In genomic region chr2:169842494-169842893, GRCm38 (mm10) we compare ENCODE assay signal across 21 mouse cellular contexts.
DNase-seq lines count a peak whose midpoint lies in the region; ATAC-seq and TF ChIP-seq lines count a peak whose summit lies in the region.
"Had no signal": no experiment of that assay in that cellular context is flagged by ENCODE, and none has a peak within 500 bp of the region (broad histone marks: within the 10 kb centered on the region; RNA-seq: fewer than 3 reads in every experiment).

No protein-coding gene starts in this region.

- 80% methylated on average over 6 of the region's 6 CpGs for WGBS in forebrain, postnatal 0 days
- WGBS in forebrain, embryonic 14.5 days = 89% methylated on average over 6 of the region's 6 CpGs
- 72% methylated on average over 6 of the region's 6 CpGs for WGBS in kidney, postnatal 0 days
- WGBS in lung, embryonic 14.5 days = 69% methylated on average over 6 of the region's 6 CpGs
- 83% methylated on average over 6 of the region's 6 CpGs for WGBS in limb, embryonic 12.5 days

- H3K4me3 ChIP-seq in forebrain, postnatal 0 days (ENCODE audit: low read depth, low read length) = no peak overlapping the region
- H3K4me3 ChIP-seq in forebrain, embryonic 14.5 days (ENCODE audit: low read depth, low read length) = no peak overlapping the region
- no peak overlapping the region for H3K4me3 ChIP-seq in kidney, postnatal 0 days (replicated peaks; ENCODE audit: low read depth, low read length)
- no peak overlapping the region for H3K4me3 ChIP-seq in lung, embryonic 14.5 days (ENCODE audit: low read depth, low read length)
- H3K4me3 ChIP-seq in limb, embryonic 12.5 days (replicated peaks) = no peak overlapping the region
- H3K4me3 ChIP-seq: embryonic facial prominence, embryonic 12.5 days; heart, embryonic 15.5 days; limb, embryonic 15.5 days; midbrain, embryonic 15.5 days; myocyte; neural tube, embryonic 13.5 days had no signal

- DNase-seq in forebrain, postnatal 0 days = no peak
- DNase-seq in forebrain, embryonic 14.5 days (ENCODE audit: low spot score) = no peak
- DNase-seq in kidney, postnatal 0 days (ENCODE audit: low spot score) = no peak
- DNase-seq in kidney, postnatal 4 days = no peak
- no peak for DNase-seq in lung, embryonic 14.5 days
- DNase-seq in lung, postnatal 4 days = no peak
- DNase-seq: adrenal gland, adult 8-10 months; cerebellum, adult 11-12 months; kidney, adult 18-20 months; kidney, postnatal 25 days; retina, postnatal 1 day; right cerebral cortex, postnatal 25 days; thymus, postnatal 25 days had no signal

- no peaks in the 10 kb centered on the region for H3K9me3 ChIP-seq in forebrain, postnatal 0 days (ENCODE audit: low read length)
- no peaks in the 10 kb centered on the region for H3K9me3 ChIP-seq in forebrain, embryonic 14.5 days (replicated peaks; ENCODE audit: control insufficient read depth, low read length)
- no peaks in the 10 kb centered on the region for H3K9me3 ChIP-seq in kidney, postnatal 0 days (replicated peaks; ENCODE audit: low read length)
- no peaks in the 10 kb centered on the region for H3K9me3 ChIP-seq in lung, embryonic 14.5 days (ENCODE audit: low read depth, low read length)
- H3K9me3 ChIP-seq in limb, embryonic 12.5 days = no peaks in the 10 kb centered on the region
- H3K9me3 ChIP-seq: embryonic facial prominence, embryonic 12.5 days; heart, embryonic 15.5 days; limb, embryonic 15.5 days; midbrain, embryonic 15.5 days; neural tube, embryonic 13.5 days had no signal

- ATAC-seq in forebrain, postnatal 0 days = no peak
- ATAC-seq in forebrain, embryonic 14.5 days = no peak
- no peak for ATAC-seq in kidney, postnatal 0 days (replicated peaks; ENCODE audit: low FRiP score, low read depth)
- no peak for ATAC-seq in lung, embryonic 14.5 days (ENCODE audit: insufficient read depth)
- ATAC-seq in limb, embryonic 12.5 days (ENCODE audit: insufficient number of reproducible peaks, insufficient read depth, low FRiP score, low TSS enrichment, low read depth) = no peak
- ATAC-seq: activated CD4-positive, CD25-positive, alpha-beta regulatory T cell, adult 4 months; midbrain, embryonic 15.5 days had no signal

- H3K27me3 ChIP-seq in forebrain, postnatal 0 days (ENCODE audit: insufficient read depth, low read length) = no peaks in the 10 kb centered on the region
- H3K27me3 ChIP-seq in forebrain, embryonic 14.5 days (replicated peaks; ENCODE audit: control insufficient read depth, insufficient read depth, low read length) = no peaks in the 10 kb centered on the region
- no peaks in the 10 kb centered on the region for H3K27me3 ChIP-seq in kidney, postnatal 0 days (ENCODE audit: insufficient read depth, low read length)
- no peaks in the 10 kb centered on the region for H3K27me3 ChIP-seq in lung, embryonic 14.5 days (ENCODE audit: insufficient read depth, low read length)
- no peaks in the 10 kb centered on the region for H3K27me3 ChIP-seq in limb, embryonic 12.5 days
- H3K27me3 ChIP-seq: embryonic facial prominence, embryonic 12.5 days; heart, embryonic 15.5 days; limb, embryonic 15.5 days; midbrain, embryonic 15.5 days; neural tube, embryonic 13.5 days had no signal

- peak; percentile 44 for TF ChIP-seq CTCF in forebrain, postnatal 0 days (IDR thresholded peaks at IDR 0.05; ENCODE audit: low read depth)
- TF ChIP-seq CTCF in kidney, postnatal 0 days (IDR thresholded peaks at IDR 0.05; ENCODE audit: low read depth) = peak; percentile 47; the same call in 1 of the 2 replicates
- TF ChIP-seq CTCF in lung, embryonic 14.5 days (IDR thresholded peaks at IDR 0.05; ENCODE audit: low read depth) = peak; percentile 36; the same call in 1 of the 2 replicates

- no peaks in the 10 kb centered on the region for H3K36me3 ChIP-seq in forebrain, postnatal 0 days (ENCODE audit: insufficient read depth)
- no peaks in the 10 kb centered on the region for H3K36me3 ChIP-seq in forebrain, embryonic 14.5 days (ENCODE audit: control insufficient read depth, insufficient read depth, low read length)
- H3K36me3 ChIP-seq in kidney, postnatal 0 days (ENCODE audit: insufficient read depth, low read length) = no peaks in the 10 kb centered on the region
- no peaks in the 10 kb centered on the region for H3K36me3 ChIP-seq in lung, embryonic 14.5 days (ENCODE audit: insufficient read depth)
- no peaks in the 10 kb centered on the region for H3K36me3 ChIP-seq in limb, embryonic 12.5 days
- H3K36me3 ChIP-seq: embryonic facial prominence, embryonic 12.5 days; heart, embryonic 15.5 days; limb, embryonic 15.5 days; midbrain, embryonic 15.5 days; neural tube, embryonic 13.5 days had no signal

- no peak overlapping the region for H3K4me2 ChIP-seq in forebrain, postnatal 0 days (ENCODE audit: low read depth)
- H3K4me2 ChIP-seq in forebrain, embryonic 14.5 days (ENCODE audit: low read length) = no peak overlapping the region
- no peak overlapping the region for H3K4me2 ChIP-seq in kidney, postnatal 0 days (ENCODE audit: low read length)
- no peak overlapping the region for H3K4me2 ChIP-seq in lung, embryonic 14.5 days
- H3K4me2 ChIP-seq in limb, embryonic 12.5 days = no peak overlapping the region
- H3K4me2 ChIP-seq: embryonic facial prominence, embryonic 12.5 days; heart, embryonic 15.5 days; limb, embryonic 15.5 days; midbrain, embryonic 15.5 days; neural tube, embryonic 13.5 days had no signal

- no peak overlapping the region for H3K9ac ChIP-seq in forebrain, postnatal 0 days
- no peak overlapping the region for H3K9ac ChIP-seq in forebrain, embryonic 14.5 days (ENCODE audit: low read length)
- no peak overlapping the region for H3K9ac ChIP-seq in kidney, postnatal 0 days (ENCODE audit: low read depth, low read length)
- no peak overlapping the region for H3K9ac ChIP-seq in lung, embryonic 14.5 days
- H3K9ac ChIP-seq in limb, embryonic 12.5 days (replicated peaks) = no peak overlapping the region
- H3K9ac ChIP-seq: embryonic facial prominence, embryonic 12.5 days; heart, embryonic 15.5 days; limb, embryonic 15.5 days; midbrain, embryonic 15.5 days; neural tube, embryonic 13.5 days had no signal

- no peaks in the 10 kb centered on the region for H3K4me1 ChIP-seq in forebrain, postnatal 0 days (ENCODE audit: insufficient read depth)
- H3K4me1 ChIP-seq in forebrain, embryonic 14.5 days (ENCODE audit: control insufficient read depth, insufficient read depth, low read length) = no peaks in the 10 kb centered on the region
- peaks cover 3% of the 10 kb centered on the region; the same call in 1 of the 2 replicates for H3K4me1 ChIP-seq in kidney, postnatal 0 days (replicated peaks; ENCODE audit: insufficient read depth, low read length)
- no peaks in the 10 kb centered on the region for H3K4me1 ChIP-seq in lung, embryonic 14.5 days (ENCODE audit: insufficient read depth)
- H3K4me1 ChIP-seq in limb, embryonic 12.5 days (replicated peaks) = peaks cover 39% of the 10 kb centered on the region
- H3K4me1 ChIP-seq: heart, embryonic 15.5 days; midbrain, embryonic 15.5 days had no signal

- no peak overlapping the region for H3K27ac ChIP-seq in forebrain, postnatal 0 days (ENCODE audit: low read depth, low read length)
- H3K27ac ChIP-seq in forebrain, embryonic 14.5 days (ENCODE audit: low read depth, low read length) = no peak overlapping the region
- no peak overlapping the region for H3K27ac ChIP-seq in kidney, postnatal 0 days
- H3K27ac ChIP-seq in lung, embryonic 14.5 days (ENCODE audit: low read depth) = no peak overlapping the region
- H3K27ac ChIP-seq in limb, embryonic 12.5 days = 0 out of 2 replicates have a peak overlapping the region, but pooled peaks have one; percentile 77
- H3K27ac ChIP-seq: embryonic facial prominence, embryonic 12.5 days; heart, embryonic 15.5 days; limb, embryonic 15.5 days; midbrain, embryonic 15.5 days had no signal
